Mouse (Mus musculus) MEL (cell line): ENCODE results near the gene Kxd1. TPM values are rescaled to one million over a fixed set of nuclear protein-coding genes. Genes with fewer than 3 reads are reported as not detected.

ENCODE experiments used
- DNase-seq: peaks from one replicate; pipeline ENCODE4 v3.0.0; 2011; ENCODE audit warnings: low read depth, low spot score
- H3K27ac ChIP-seq: 2 replicates; pipeline ENCODE4 v1.5.1; 2012; ENCODE audit warnings: low read depth, mild to moderate bottlenecking, control low read depth, low read length, moderate library complexity; ENCODE audit not compliant: control insufficient read depth
- H3K27me3 ChIP-seq, 2 experiments: fragments of 150-350 bp in 1 of 2; sonication (generic) in 1 of 2; 2 replicates each; pipeline ENCODE4 v1.6.1; 2012; ENCODE audit warnings: low read length in 2 of 2, mild to moderate bottlenecking in 2 of 2, improper control_type of control experiment in 1 of 2, moderate library complexity in 1 of 2; ENCODE audit not compliant: insufficient read depth in 2 of 2, control insufficient read depth in 1 of 2
- H3K36me3 ChIP-seq, 2 experiments: 2 replicates each; pipeline ENCODE4 v1.6.1; 2012 to 2014; ENCODE audit warnings: low read length in 2 of 2, improper control_type of control experiment in 1 of 2, inconsistent platforms in 1 of 2, mild to moderate bottlenecking in 1 of 2; ENCODE audit not compliant: insufficient read depth in 2 of 2, control insufficient read depth in 1 of 2
- H3K4me1 ChIP-seq, 2 experiments: fragments of 150-350 bp in 1 of 2; sonication (generic) in 1 of 2; 2 replicates each; pipeline ENCODE4 v1.6.1; 2012; ENCODE audit warnings: low read length in 2 of 2, improper control_type of control experiment in 1 of 2, mild to moderate bottlenecking in 1 of 2; ENCODE audit not compliant: insufficient read depth in 2 of 2, control insufficient read depth in 1 of 2
- H3K4me3 ChIP-seq, 2 experiments: fragments of 150-350 bp in 1 of 2; sonication (generic) in 1 of 2; 2 replicates each; pipeline ENCODE4 v1.5.1; 2012; ENCODE audit warnings: low read depth in 2 of 2, low read length in 2 of 2, mild to moderate bottlenecking in 2 of 2, moderate library complexity in 2 of 2, control low read depth in 1 of 2, improper control_type of control experiment in 1 of 2; ENCODE audit not compliant: control insufficient read depth in 1 of 2, insufficient read depth in 1 of 2
- H3K79me2 ChIP-seq: 2 replicates; pipeline ENCODE4 v1.6.1; 2012; ENCODE audit warnings: mild to moderate bottlenecking, low read length, moderate library complexity; ENCODE audit not compliant: control insufficient read depth, poor library complexity, insufficient read depth
- H3K9ac ChIP-seq: 2 replicates; pipeline ENCODE4 v1.6.1; 2012; ENCODE audit warnings: low read depth, mild to moderate bottlenecking, control low read depth, low read length, moderate library complexity; ENCODE audit not compliant: control insufficient read depth, poor library complexity, severe bottlenecking
- H3K9me3 ChIP-seq: fragments of 150-350 bp; sonication (generic); replicated peaks from 2 replicates; pipeline ENCODE4 v1.6.1; 2012; ENCODE audit warnings: mild to moderate bottlenecking, low read length, improper control_type of control experiment, moderate library complexity; ENCODE audit not compliant: insufficient read depth
- E2F4 ChIP-seq: IDR thresholded peaks from 2 replicates; pipeline ENCODE4 v1.6.1; 2011; ENCODE audit warnings: low read depth, low read length, improper control_type of control experiment, borderline replicate concordance
- ELF1 ChIP-seq: IDR thresholded peaks from 2 replicates; pipeline ENCODE4 v1.6.1; 2014; ENCODE audit warnings: low read depth, mild to moderate bottlenecking, inconsistent platforms, low read length, improper control_type of control experiment, moderate library complexity
- GATA1 ChIP-seq: IDR thresholded peaks from 2 replicates; pipeline ENCODE4 v1.6.1; 2011; ENCODE audit warnings: low read depth, low read length, improper control_type of control experiment
- HCFC1 ChIP-seq: IDR thresholded peaks from 2 replicates; pipeline ENCODE4 v1.6.1; 2012; ENCODE audit warnings: low read depth, mild to moderate bottlenecking, inconsistent platforms, low read length, improper control_type of control experiment, moderate library complexity
- MAFK ChIP-seq: IDR thresholded peaks from 2 replicates; pipeline ENCODE4 v1.6.1; 2011; ENCODE audit warnings: low read depth, mild to moderate bottlenecking, low read length, improper control_type of control experiment, borderline replicate concordance
- MAX ChIP-seq: IDR thresholded peaks from 2 replicates; pipeline ENCODE4 v1.6.1; 2011; ENCODE audit warnings: low read length, improper control_type of control experiment
- MAZ ChIP-seq: IDR thresholded peaks from 2 replicates; pipeline ENCODE4 v1.6.1; 2012; ENCODE audit warnings: low read depth, mild to moderate bottlenecking, inconsistent platforms, low read length, improper control_type of control experiment
- MXI1 ChIP-seq: IDR thresholded peaks from 2 replicates; pipeline ENCODE4 v1.6.1; 2011; ENCODE audit warnings: mild to moderate bottlenecking, low read depth, low read length, improper control_type of control experiment
- MYB ChIP-seq: IDR thresholded peaks from 2 replicates; pipeline ENCODE4 v1.6.1; 2011; ENCODE audit warnings: mild to moderate bottlenecking, low read depth, low read length, improper control_type of control experiment
- MYC ChIP-seq: IDR thresholded peaks from 2 replicates; pipeline ENCODE4 v1.6.1; 2011; ENCODE audit warnings: low read depth, mild to moderate bottlenecking, low read length, improper control_type of control experiment, moderate library complexity
- NELFE ChIP-seq: IDR thresholded peaks from 2 replicates; pipeline ENCODE4 v1.6.1; 2011; ENCODE audit warnings: low read depth, low read length, improper control_type of control experiment
- NRF1 ChIP-seq: IDR thresholded peaks from 2 replicates; pipeline ENCODE4 v1.6.1; 2014; ENCODE audit warnings: low read depth, mild to moderate bottlenecking, inconsistent platforms, low read length, improper control_type of control experiment, moderate library complexity; ENCODE audit not compliant: poor library complexity, insufficient read depth, severe bottlenecking
- POLR2A ChIP-seq, 2 experiments: IDR thresholded peaks; 2 replicates each; pipeline ENCODE4 v1.6.1; 2011 to 2012; ENCODE audit warnings: low read length in 2 of 2, mild to moderate bottlenecking in 2 of 2, control low read depth in 1 of 2, improper control_type of control experiment in 1 of 2, low read depth in 1 of 2, moderate library complexity in 1 of 2; ENCODE audit not compliant: control insufficient read depth in 1 of 2, insufficient read depth in 1 of 2, poor library complexity in 1 of 2
- POLR2AphosphoS5 ChIP-seq: IDR thresholded peaks from 2 replicates; pipeline ENCODE4 v1.6.1; 2012; ENCODE audit warnings: low read depth, borderline replicate concordance, mild to moderate bottlenecking, inconsistent platforms, low read length, moderate library complexity, mixed read lengths
- RCOR1 ChIP-seq: IDR thresholded peaks from 2 replicates; pipeline ENCODE4 v1.6.1; 2012; ENCODE audit warnings: low read depth, mild to moderate bottlenecking, inconsistent platforms, low read length, improper control_type of control experiment
- SMC3 ChIP-seq: IDR thresholded peaks from 2 replicates; pipeline ENCODE4 v1.6.1; 2011; ENCODE audit warnings: low read depth, low read length, improper control_type of control experiment
- TCF12 ChIP-seq: IDR thresholded peaks from 2 replicates; pipeline ENCODE4 v1.6.1; 2014; ENCODE audit warnings: low read depth, mild to moderate bottlenecking, inconsistent platforms, low read length, improper control_type of control experiment, moderate library complexity
- USF2 ChIP-seq, 2 experiments: IDR thresholded peaks; 2 replicates each; pipeline ENCODE4 v1.6.1; 2011 to 2012; ENCODE audit warnings: improper control_type of control experiment in 2 of 2, low read length in 2 of 2, borderline replicate concordance in 1 of 2, inconsistent platforms in 1 of 2, low read depth in 1 of 2, mild to moderate bottlenecking in 1 of 2; ENCODE audit not compliant: insufficient read depth in 1 of 2
- ZKSCAN1 ChIP-seq: IDR thresholded peaks from 2 replicates; pipeline ENCODE4 v1.6.1; 2012; ENCODE audit warnings: low read depth, mild to moderate bottlenecking, inconsistent platforms, low read length, improper control_type of control experiment, moderate library complexity
- ZNF384 ChIP-seq: IDR thresholded peaks from 2 replicates; pipeline ENCODE4 v1.6.1; 2012; ENCODE audit warnings: low read depth, mild to moderate bottlenecking, inconsistent platforms, low read length, improper control_type of control experiment
- polyA plus RNA-seq, 2 experiments: library from polyadenylated mRNA; stranded (reverse) in 1 of 2; unstranded in 1 of 2; fragments of >175 nt in 1 of 2; fragments of >200 nt in 1 of 2; gene quantifications; 2 replicates each; pipeline versions ENCODE4 v1.2.1 to v1.2.4; 2012; ENCODE audit warnings: low replicate concordance in 2 of 2, low read depth in 1 of 2; ENCODE audit not compliant: insufficient read length in 2 of 2, insufficient read depth in 1 of 2, missing spikeins in 1 of 2
- total RNA-seq: library from RNA; depleted of rRNA; stranded (reverse); fragments of 300-350 nt; gene quantifications from 2 replicates; pipeline ENCODE4 v1.2.3, GENCODE M21; 2012

Kxd1 gene
- total and polyA plus RNA-seq, 3 experiments, result 54.4 to 77.4 TPM; not detected in 1

- Histone ChIP-seq H3K79me2 (no peaks in the 10 kb centered on the region), H3K9ac (no peak overlapping the region), H3K27me3 (no peaks in the 10 kb centered on the region; a peak in 1 of 4 replicates), H3K36me3 (no peaks in the 10 kb centered on the region), H3K4me3 (no peak overlapping the region), H3K27ac (no peak overlapping the region), H3K4me1 (no peaks in the 10 kb centered on the region)
- DNase-seq, result no peak
- TF ChIP-seq MYC (no peak), NELFE (no peak), HCFC1 (no peak), MAFK (no peak), RCOR1 (no peak), MYB (no peak), POLR2AphosphoS5 (no peak)
- TF ChIP-seq, all 39 proteins: peak for 0
- no peaks in the 10 kb centered on the region for H3K9me3 ChIP-seq
These were observed 38.2 kb downstream of the Kxd1 start for GRCm38 (mm10) chr8:70489576-70489975.

- DNase-seq, result no peak
- no peaks in the 10 kb centered on the region for H3K9me3 ChIP-seq
- no peaks in the 10 kb centered on the region; a peak in 1 of 4 replicates for H3K27me3 ChIP-seq
- H3K4me3 ChIP-seq, result no peak overlapping the region
- no peaks in the 10 kb centered on the region for H3K79me2 ChIP-seq
- H3K27ac ChIP-seq, result no peak overlapping the region
- no peak overlapping the region for H3K9ac ChIP-seq
- H3K4me1 ChIP-seq, result no peaks in the 10 kb centered on the region
- no peaks in the 10 kb centered on the region for H3K36me3 ChIP-seq
- TF ChIP-seq POLR2A (IDR thresholded peaks at IDR 0.05; ENCODE audit: control insufficient read depth in 1 of 2, insufficient read depth in 1 of 2, low read depth in 1 of 2, low read length in 2 of 2, poor library complexity in 1 of 2), result no peak
- no peak for TF ChIP-seq ZKSCAN1
- no peak for TF ChIP-seq MAFK
- TF ChIP-seq MAZ, result no peak
- no peak for TF ChIP-seq ZNF384
- no peak for TF ChIP-seq MXI1
- TF ChIP-seq MAX, result no peak
- TF ChIP-seq RCOR1, result no peak
- TF ChIP-seq ELF1, result no peak
- TF ChIP-seq NELFE, result no peak
- no peak for TF ChIP-seq E2F4
- no peak for TF ChIP-seq SMC3
- TF ChIP-seq GATA1, result no peak
- no peak for TF ChIP-seq NRF1
- no peak for TF ChIP-seq USF2 (IDR thresholded peaks at IDR 0.05; ENCODE audit: borderline replicate concordance in 1 of 2, insufficient read depth in 1 of 2, low read depth in 1 of 2, low read length in 2 of 2)
- no peak for TF ChIP-seq MYB
- no peak for TF ChIP-seq TCF12
These were observed 38.8 kb downstream of the Kxd1 start for GRCm38 (mm10) chr8:70488931-70489470.
